Mouse (Mus musculus): Measurements from ENCODE around the gene Abhd17a. TPM values are rescaled to one million over a fixed set of nuclear protein-coding genes. Genes with fewer than 3 reads are reported as not detected.
A peak's percentile ranks its signal among the peaks of the same experiment; 100 is the strongest.

The Abhd17a gene
- total and polyA plus RNA-seq, 2 experiments from 2014 or later = 88.2 to 194 TPM

DNA sequence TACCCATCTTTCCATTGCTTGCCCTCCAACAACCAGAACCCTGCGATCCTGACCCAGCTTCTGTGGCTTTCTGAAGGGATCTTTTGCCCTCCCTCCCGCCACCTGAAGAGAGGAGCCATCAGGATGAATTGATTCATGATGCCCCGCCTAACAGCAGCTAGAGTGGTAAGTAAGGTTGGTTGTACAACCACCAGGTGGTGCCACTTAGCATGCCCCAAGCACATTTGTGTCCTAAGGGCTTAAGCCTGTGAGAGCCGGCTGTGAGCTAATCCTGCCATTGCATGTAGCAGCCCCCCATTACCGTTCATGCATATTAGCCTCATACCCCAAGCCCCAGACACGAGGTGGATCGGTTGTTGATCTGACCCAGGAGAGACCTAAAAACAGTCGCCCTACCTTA is 11.2 kb downstream of the Abhd17a start:
- peak overlapping the region; percentile 83 for H3K4me3 ChIP-seq (ENCODE audit: low read depth, low read length)
- H3K36me3 ChIP-seq (replicated peaks; ENCODE audit: control insufficient read depth, insufficient read depth, low read length) = no peaks in the 10 kb centered on the region; the same call in none of the 2 replicates
- no peak overlapping the region for H3K9ac ChIP-seq (replicated peaks; ENCODE audit: low read depth, low read length)
- H3K9me3 ChIP-seq (replicated peaks; ENCODE audit: control insufficient read depth, low read length) = no peaks in the 10 kb centered on the region
- peaks cover 10% of the 10 kb centered on the region; the same call in 1 of the 2 replicates for H3K4me1 ChIP-seq (ENCODE audit: control insufficient read depth, insufficient read depth)
- peak overlapping the region; percentile 76 for H3K4me2 ChIP-seq (ENCODE audit: low read depth, low read length)
- DNase-seq (ENCODE audit: low spot score) = peak; percentile 61
- TF ChIP-seq CTCF (IDR thresholded peaks at IDR 0.05; ENCODE audit: low read depth) = peak; percentile 72
- TF ChIP-seq EP300 (IDR thresholded peaks at IDR 0.05; ENCODE audit: low read depth) = no peak
- H3K27ac ChIP-seq (ENCODE audit: low read depth) = peak overlapping the region; percentile 83
- 0 out of 2 replicates have a peak, but pooled peaks have one; percentile 9 for ATAC-seq (ENCODE audit: insufficient read depth, low read depth)
- 10% methylated on average over 8 of the region's 8 CpGs for whole genome bisulfite sequencing
- no peaks in the 10 kb centered on the region for H3K27me3 ChIP-seq (ENCODE audit: control insufficient read depth, insufficient read depth, low read length)

DNA sequence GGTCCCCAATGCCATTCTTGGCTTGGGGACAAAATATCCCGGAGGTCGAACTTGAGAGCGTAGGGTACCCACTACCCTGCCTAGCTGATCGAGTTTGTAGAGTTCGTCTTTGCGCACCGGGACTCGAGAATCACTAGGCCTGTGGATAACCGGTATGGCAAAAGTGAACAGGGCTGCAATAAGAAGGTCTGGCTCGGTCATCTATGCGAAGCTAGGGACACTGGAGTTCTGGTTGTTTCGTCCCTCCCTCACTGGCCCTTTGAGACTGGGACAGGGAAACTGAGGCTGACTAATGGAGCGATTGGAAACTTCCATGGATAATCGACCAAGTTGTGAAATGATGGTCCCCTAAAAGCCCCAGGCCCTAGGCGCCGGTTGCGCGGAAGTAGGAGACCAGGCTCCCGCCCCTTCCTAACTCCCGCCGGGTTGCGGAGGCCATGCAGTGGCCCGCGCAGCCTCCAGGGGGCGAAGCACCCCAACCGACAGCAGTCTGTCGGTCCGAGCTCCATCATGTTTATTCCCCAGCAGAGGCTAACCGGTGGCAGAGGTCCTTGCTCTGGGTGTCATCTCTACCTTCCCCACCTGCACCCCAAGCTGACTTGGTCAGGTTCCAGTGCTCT is 11.9 kb downstream of the Abhd17a start:
- peak; percentile 77 for TF ChIP-seq CTCF (IDR thresholded peaks at IDR 0.05; ENCODE audit: low read depth)
- no peak; the same call in 1 of the 2 replicates for TF ChIP-seq EP300 (IDR thresholded peaks at IDR 0.05; ENCODE audit: low read depth)
- peak; percentile 46 for ATAC-seq (ENCODE audit: insufficient read depth, low read depth)
- Histone ChIP-seq H3K4me3 (ENCODE audit: low read depth, low read length) (peak overlapping the region; percentile 83), H3K27ac (ENCODE audit: low read depth) (peak overlapping the region; percentile 83), H3K36me3 (replicated peaks; ENCODE audit: control insufficient read depth, insufficient read depth, low read length) (no peaks in the 10 kb centered on the region; the same call in none of the 2 replicates), H3K4me1 (ENCODE audit: control insufficient read depth, insufficient read depth) (peaks cover 10% of the 10 kb centered on the region; the same call in 1 of the 2 replicates), H3K9me3 (replicated peaks; ENCODE audit: control insufficient read depth, low read length) (no peaks in the 10 kb centered on the region), H3K27me3 (ENCODE audit: control insufficient read depth, insufficient read depth, low read length) (no peaks in the 10 kb centered on the region), H3K9ac (replicated peaks; ENCODE audit: low read depth, low read length) (no peak overlapping the region), H3K4me2 (ENCODE audit: low read depth, low read length) (peak overlapping the region; percentile 76)
- DNase-seq (ENCODE audit: low spot score) = peak; percentile 82
- under 1% methylated on average over 29 of the region's 29 CpGs for WGBS

DNA sequence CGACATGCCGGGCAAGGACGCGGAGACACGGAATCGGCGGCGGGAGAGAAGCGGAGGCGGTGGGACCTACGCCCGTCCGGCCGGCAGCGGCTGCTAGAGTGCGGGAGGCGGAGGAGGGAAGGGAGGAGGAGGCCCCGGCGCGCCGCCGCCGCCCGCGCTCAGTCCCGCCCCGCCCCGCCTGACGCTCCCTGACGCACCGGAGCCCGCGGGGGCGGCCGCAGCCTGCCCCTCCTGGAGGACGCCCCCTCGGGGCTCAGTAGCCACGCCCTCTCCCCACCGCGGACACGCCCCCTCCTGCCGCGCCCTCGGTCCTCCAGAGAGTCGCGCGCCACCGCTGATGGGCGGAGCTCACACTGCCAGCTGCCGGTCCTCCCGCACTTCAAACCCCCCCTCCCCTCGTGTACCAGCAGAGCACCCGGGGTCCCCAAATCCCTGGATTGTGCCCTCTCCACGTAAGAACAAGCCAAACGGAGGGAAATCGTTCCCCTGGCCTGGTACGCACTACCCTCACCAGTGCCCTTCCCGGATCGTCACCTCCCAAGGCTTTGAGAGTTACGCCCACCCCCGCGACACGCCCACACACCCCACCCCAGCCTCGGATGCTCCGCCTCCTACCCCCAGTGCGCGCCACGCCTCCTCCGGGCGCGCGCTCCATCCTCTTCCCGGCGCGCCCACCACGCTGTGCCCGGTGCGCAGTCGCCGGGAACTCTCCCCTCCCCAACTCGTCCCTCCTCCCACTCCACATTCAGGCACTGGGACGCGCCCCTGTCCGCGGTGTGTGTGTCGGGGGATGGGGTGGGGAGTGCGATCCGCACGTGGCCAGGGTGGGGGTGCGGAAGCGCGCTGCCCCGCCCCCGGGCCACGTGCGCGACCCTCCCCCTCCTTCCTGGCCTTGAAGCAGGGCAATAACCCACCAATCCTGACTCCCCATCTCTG is 12.7 kb downstream of the Abhd17a start, which contains the start of gene Klf16:
Gene Klf16 (minus strand): TSS at position 127 of the 936 bp plus-strand sequence.
- H3K9me3 ChIP-seq (replicated peaks; ENCODE audit: control insufficient read depth, low read length) = no peaks in the 10 kb centered on the region
- no peaks in the 10 kb centered on the region for H3K27me3 ChIP-seq (ENCODE audit: control insufficient read depth, insufficient read depth, low read length)
- H3K9ac ChIP-seq (replicated peaks; ENCODE audit: low read depth, low read length) = peak within 1 kb of the TSS; percentile 74
- ATAC-seq (ENCODE audit: insufficient read depth, low read depth) = peak; percentile 84
- peaks cover 10% of the 10 kb centered on the region; the same call in 1 of the 2 replicates for H3K4me1 ChIP-seq (ENCODE audit: control insufficient read depth, insufficient read depth)
- DNase-seq (ENCODE audit: low spot score) = peak; percentile 91
- peak within 1 kb of the TSS; percentile 76 for H3K4me2 ChIP-seq (ENCODE audit: low read depth, low read length)
- H3K4me3 ChIP-seq (ENCODE audit: low read depth, low read length) = peak within 1 kb of the TSS; percentile 83
- H3K27ac ChIP-seq (ENCODE audit: low read depth) = peak within 1 kb of the TSS; percentile 83
- TF ChIP-seq CTCF (IDR thresholded peaks at IDR 0.05; ENCODE audit: low read depth) (no peak), EP300 (IDR thresholded peaks at IDR 0.05; ENCODE audit: low read depth) (0 out of 2 replicates have a peak, but pooled peaks have one; percentile 56)
- H3K36me3 ChIP-seq (replicated peaks; ENCODE audit: control insufficient read depth, insufficient read depth, low read length) = no peaks in the 10 kb centered on the region; the same call in none of the 2 replicates
- 0% methylated on average over 82 of the region's 97 CpGs for WGBS

DNA sequence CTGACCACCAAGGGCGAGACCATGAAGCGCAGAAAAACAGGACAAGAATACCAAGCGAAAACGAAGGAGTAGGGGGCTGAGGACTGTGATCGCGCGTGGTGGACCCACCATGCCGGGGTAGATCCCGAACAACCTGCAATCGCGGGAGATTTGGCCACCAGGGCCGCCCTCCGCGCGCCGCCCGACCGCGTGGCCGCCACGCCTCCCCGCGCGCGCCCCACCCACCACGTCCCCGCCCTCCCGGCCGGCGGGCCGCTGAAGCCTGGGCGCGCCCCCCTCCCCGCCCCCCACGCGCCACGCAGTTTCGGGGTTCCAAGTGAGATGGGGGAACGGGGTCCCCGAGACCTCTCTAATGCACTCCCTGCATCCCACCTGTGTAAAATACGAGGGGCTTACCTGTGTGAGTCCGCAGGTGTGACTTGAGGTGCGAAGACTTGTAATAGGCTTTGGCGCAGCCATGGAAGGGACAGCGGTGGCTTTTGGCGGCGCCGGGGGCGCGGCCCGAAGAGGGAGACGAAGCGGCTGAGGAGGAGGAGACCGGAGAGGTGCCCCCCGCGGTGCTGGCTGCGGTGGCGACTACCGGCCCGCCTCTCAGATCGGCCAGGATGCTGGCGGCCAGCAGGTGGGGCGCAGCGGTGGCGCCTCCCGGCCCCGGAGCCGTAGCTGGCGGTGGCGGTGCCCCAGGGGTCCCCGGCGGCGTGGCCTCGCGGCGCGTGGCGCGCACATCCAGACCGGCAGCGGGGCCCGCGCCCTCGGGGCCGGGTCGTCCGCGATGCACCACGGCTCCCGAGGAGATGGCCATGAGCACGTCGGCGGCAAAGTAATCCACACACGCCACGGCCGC is 13.6 kb downstream of the Abhd17a start:
- Histone ChIP-seq H3K9ac (replicated peaks; ENCODE audit: low read depth, low read length) (peak overlapping the region; percentile 74), H3K27ac (ENCODE audit: low read depth) (peak overlapping the region; percentile 83), H3K4me1 (ENCODE audit: control insufficient read depth, insufficient read depth) (peaks cover 13% of the 10 kb centered on the region; the same call in 1 of the 2 replicates), H3K36me3 (replicated peaks; ENCODE audit: control insufficient read depth, insufficient read depth, low read length) (no peaks in the 10 kb centered on the region), H3K9me3 (replicated peaks; ENCODE audit: control insufficient read depth, low read length) (no peaks in the 10 kb centered on the region), H3K4me2 (ENCODE audit: low read depth, low read length) (peak overlapping the region; percentile 76), H3K4me3 (ENCODE audit: low read depth, low read length) (peak overlapping the region; percentile 83), H3K27me3 (ENCODE audit: control insufficient read depth, insufficient read depth, low read length) (no peaks in the 10 kb centered on the region)
- no peak for TF ChIP-seq CTCF (IDR thresholded peaks at IDR 0.05; ENCODE audit: low read depth)
- no peak for TF ChIP-seq EP300 (IDR thresholded peaks at IDR 0.05; ENCODE audit: low read depth)
- DNase-seq (ENCODE audit: low spot score) (no peak), ATAC-seq (ENCODE audit: insufficient read depth, low read depth) (peak; percentile 3; the same call in 1 of the 2 replicates)
- under 1% methylated on average over 92 of the region's 96 CpGs for WGBS
